Mouse (Mus musculus) small intestine, adult 2 months (tissue): ENCODE measurements around the gene Elovl7.

Experiments
- CTCF ChIP-seq: fragments of 200-500 bp; IDR thresholded peaks from 2 replicates; pipeline ENCODE4 v1.5.1; 2012; ENCODE audit warnings: low read depth, mild to moderate bottlenecking, control low read depth, inconsistent platforms, low read length, moderate library complexity, mixed read lengths; ENCODE audit not compliant: insufficient replicate concordance, insufficient read length; ENCODE audit errors: extremely low read depth
- POLR2A ChIP-seq: fragments of 200-500 bp; IDR thresholded peaks from 2 replicates; pipeline ENCODE4 v1.6.1; 2012; ENCODE audit warnings: low read depth, mild to moderate bottlenecking, control low read depth, inconsistent platforms, low read length, moderate library complexity

DNA sequence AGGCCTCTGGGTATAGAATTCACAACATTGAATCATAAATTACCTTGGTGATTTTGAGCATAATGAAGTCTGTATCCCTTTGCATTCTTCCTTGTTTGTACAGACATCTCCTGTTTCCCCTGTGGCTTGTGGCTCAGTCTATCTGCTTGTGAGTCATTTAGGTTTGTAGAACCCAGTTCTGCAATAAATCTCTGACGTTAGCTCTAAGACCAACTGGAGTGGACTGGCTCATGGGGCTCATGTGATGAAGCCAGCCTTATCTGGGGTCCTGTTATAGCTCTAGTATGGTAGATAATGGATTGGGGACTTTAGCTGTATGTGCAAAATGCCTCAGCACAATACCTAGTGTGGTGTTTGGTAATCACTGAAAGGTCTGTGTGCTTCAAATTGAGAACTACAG, 89.6 kb downstream of the Elovl7 start:
- TF ChIP-seq POLR2A, result no peak
- no peak for TF ChIP-seq CTCF
